Mouse (Mus musculus): ENCODE results near the gene Ssc4d.

The Ssc4d gene

DNA sequence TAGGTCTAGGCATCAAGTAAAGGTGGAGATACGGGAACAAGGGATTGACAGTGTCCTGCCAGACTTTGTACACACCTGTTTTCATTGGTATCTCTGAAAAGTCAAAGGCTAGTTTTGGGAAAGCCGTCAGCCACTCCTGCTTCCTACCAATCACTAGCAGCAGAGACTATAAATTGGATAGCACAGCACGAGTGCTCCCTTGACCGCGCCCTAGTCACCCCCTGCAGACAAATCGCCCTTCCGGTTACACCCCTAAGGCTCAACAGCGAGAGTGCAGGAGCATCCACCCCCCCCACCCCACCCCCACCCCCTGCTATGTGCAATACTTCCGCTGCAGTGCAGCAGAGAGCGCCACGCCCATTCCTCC is 12.2 kb downstream of the Ssc4d start:
- CTCF ChIA-PET = interaction anchor here (0.5 to 2.1 kb wide), 42 partner anchors 10 to 332 kb away, joined by 3 to 32 read pairs (median 4); partner anchors contain the start of genes Ywhag (in 2 of the 4), Dtx2 (in 1 of the 4) and Zp3 (in 1 of the 4)
- POLR2A ChIA-PET = interaction anchor here (0.5 to 12.6 kb wide), 142 partner anchors 10 to 1730 kb away, joined by 3 to 295 read pairs (median 5); partner anchors contain the start of genes Ywhag (in 4 of the 4), Dtx2 (in 3 of the 4), Hspb1 (in 3 of the 4) and Mdh2 (in 3 of the 4)

DNA sequence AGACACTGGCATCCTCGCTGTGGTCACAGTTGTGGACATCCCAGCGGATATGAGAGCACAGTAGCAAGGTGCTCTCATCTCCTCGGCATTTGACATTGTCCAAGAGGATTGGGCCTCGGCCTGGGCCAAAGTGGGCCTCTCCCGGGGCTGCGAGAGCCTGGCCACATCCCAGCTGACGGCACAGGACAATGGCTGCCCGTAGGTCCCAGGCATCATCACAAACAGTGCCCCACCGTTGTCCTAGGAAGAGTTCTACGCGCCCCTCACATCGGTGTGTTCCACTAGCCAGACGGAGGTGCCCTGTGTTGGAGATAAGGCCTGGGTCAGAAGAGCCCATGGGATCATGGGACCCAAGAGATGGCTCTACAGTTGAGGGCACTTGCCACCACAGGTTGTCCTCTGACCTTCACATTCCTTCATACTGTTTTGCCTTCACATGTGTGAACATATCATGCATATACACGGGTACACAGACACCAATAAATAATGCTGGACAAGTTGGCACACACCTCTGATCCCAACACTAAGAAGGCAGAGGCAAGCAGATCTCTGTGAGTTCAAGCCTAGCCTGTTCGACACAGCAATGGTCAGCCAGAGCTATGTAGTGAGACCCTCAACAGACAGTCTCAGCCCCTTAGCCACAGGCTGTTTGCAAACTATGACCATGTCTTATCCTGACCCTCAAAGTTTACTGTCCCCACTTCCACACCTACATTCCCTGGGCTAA is 13.3 kb downstream of the Ssc4d start:
- POLR2A ChIA-PET = interaction anchor here in 3 of 4 experiments (0.6 to 12.6 kb wide), 12 partner anchors 9 to 72 kb away, joined by 3 to 295 read pairs (median 46); partner anchors contain the start of gene Ywhag (in 2 of the 3)
- CTCF ChIA-PET = no interaction called here

DNA sequence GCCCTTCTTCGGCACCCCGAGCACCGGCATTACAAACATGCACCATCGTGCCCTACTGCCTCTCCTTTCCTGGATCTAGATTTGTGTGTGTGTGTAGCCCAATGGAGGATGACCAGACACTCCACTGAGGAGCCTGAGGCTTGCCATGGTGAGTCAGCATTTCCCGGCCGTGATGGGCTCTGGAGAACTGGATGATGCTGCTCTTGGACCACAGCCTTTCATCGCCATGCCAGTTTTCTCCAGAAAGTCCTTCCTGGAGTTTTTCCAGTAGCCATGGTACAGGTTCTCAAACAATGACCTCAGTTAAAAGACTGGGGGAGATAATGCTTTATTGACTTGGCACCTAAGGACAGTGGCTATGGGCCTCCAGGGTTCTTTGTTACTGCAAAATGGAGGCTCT is 14.4 kb downstream of the Ssc4d start:
- CTCF ChIA-PET = interaction anchor here in 1 of 4 experiments (1.3 kb wide), 1 partner anchor 59 kb away, joined by 3 read pairs; no protein-coding TSS in a partner anchor
- POLR2A ChIA-PET = interaction anchor here in 3 of 4 experiments (0.6 to 12.6 kb wide), 11 partner anchors 14 to 68 kb away, joined by 3 to 295 read pairs (median 72); partner anchors contain the start of gene Ywhag (in 3 of the 3)

DNA sequence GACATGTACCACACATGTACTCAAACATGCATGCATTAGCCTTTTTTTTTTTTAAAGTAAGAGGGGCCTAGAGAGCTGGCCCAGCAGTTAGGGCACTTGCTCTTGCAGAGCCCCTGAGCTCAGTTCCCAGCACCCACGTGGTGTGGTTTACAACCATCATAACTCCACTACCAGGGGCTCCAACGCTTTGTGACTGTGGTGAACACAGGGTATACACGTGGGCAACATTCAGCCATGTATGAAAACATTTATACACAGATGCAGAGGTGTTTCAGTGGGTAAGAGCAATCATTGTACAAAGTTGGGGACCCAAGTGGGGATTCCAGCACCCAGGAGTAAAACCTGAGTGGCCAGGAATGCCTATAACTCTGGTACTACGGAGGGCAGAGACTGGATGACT is 16.0 kb downstream of the Ssc4d start:
- POLR2A ChIA-PET = interaction anchor here (0.6 to 12.6 kb wide), 47 partner anchors 8 to 993 kb away, joined by 3 to 295 read pairs (median 10); partner anchors contain the start of genes Ywhag (in 3 of the 4), Hspb1 (in 2 of the 4), Mdh2 (in 2 of the 4) and Styxl1 (in 2 of the 4)
- CTCF ChIA-PET = interaction anchor here in 2 of 4 experiments (0.6 to 3.0 kb wide), 4 partner anchors 17 to 103 kb away, joined by 3 to 13 read pairs (median 7); partner anchors contain the start of gene Ywhag (in 1 of the 2)

DNA sequence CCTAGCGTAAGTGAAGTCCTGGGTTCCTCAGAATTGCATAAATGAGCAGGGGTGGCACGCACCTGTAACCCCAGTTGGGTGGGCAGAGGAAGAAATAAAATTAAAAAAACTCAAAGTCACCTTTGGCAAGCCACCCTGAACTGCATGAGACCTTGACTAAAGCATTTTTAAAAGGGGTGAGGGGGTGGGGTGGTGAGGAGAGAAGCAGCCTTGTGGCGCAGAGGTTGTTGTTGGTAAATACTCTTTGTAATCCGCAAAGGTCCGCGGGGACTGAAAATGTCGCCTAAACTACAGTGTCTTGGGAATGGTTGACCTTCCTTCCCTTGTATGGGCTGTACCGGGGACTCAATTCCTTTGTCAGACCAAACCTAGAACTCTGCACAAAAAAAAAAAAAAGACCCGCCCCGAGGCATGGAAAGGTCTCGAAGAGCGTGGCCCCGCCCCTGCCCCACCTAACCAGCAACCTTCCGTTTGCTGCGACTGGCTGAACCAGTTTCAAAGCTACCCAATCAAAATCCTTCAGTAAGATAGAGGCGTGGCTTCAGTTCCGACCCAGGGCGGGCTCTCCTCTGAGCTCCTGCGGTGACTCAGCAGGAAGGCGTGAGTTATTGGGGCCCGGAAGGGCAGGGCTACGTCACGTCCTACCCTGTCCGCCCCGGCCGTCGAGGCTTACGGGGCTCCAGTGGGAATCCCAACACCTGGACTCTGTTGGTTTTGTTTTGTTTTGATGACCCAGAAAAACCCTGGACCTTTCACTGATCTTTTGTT is 16.9 kb downstream of the Ssc4d start:
- CTCF ChIA-PET = interaction anchor here (0.5 to 3.0 kb wide), 29 partner anchors 10 to 1784 kb away, joined by 3 to 13 read pairs (median 4); partner anchors contain the start of gene Ywhag (in 1 of the 4)
- POLR2A ChIA-PET = interaction anchor here (0.5 to 12.6 kb wide), 124 partner anchors 7 to 1819 kb away, joined by 3 to 295 read pairs (median 5); partner anchors contain the start of genes Ywhag (in 4 of the 4), Dtx2 (in 3 of the 4), Mdh2 (in 3 of the 4) and Styxl1 (in 3 of the 4)

DNA sequence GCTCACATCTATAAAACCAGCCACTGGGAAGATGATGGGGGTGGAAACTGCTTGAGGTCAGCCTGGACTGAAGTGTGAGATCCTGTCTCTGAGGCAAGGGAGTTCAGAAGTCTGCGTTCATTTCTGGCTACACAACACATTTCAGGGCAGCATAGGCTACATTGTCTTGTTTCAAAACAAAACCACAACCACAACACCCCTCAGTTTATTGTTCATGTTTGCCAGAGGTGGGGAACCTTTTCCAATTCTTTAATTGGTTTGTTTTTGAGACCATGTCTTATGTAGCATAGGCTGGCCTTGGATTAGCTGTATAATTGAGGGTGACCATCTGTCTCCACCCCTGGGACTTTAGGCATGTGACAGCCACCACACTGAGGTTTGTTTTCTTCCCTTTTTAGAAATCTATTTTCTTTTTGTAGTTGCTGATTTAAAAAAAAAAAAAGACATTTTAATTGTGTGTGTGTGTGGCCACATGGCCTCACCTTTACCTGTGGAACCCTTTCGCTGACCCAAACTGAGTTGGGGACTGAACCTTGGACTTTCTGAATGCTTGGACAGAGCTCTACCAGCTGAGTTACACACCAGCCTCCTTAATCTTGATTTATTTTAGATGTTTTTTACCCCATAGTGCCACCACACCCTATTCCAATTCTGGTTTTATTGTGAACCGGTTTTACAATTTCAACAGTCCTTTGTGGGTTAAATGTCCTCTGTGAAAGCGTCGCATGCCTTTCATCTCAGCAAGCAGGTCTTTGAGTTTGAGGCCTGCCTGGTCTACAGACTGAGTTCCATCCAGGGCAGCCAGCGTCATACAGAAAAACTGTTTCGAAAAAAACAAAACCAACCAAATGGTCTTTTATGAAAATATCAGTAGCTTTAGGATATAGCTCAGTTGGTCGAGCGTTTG is 17.8 kb downstream of the Ssc4d start:
- CTCF ChIA-PET = interaction anchor here (0.6 to 3.0 kb wide), 12 partner anchors 9 to 295 kb away, joined by 3 to 13 read pairs (median 4); partner anchors contain the start of gene Ywhag (in 2 of the 4)
- POLR2A ChIA-PET = interaction anchor here (0.6 to 12.6 kb wide), 59 partner anchors 7 to 1538 kb away, joined by 3 to 295 read pairs (median 9); partner anchors contain the start of genes Ywhag (in 4 of the 4), Dtx2 (in 2 of the 4), Hspb1 (in 2 of the 4) and Mdh2 (in 2 of the 4)

DNA sequence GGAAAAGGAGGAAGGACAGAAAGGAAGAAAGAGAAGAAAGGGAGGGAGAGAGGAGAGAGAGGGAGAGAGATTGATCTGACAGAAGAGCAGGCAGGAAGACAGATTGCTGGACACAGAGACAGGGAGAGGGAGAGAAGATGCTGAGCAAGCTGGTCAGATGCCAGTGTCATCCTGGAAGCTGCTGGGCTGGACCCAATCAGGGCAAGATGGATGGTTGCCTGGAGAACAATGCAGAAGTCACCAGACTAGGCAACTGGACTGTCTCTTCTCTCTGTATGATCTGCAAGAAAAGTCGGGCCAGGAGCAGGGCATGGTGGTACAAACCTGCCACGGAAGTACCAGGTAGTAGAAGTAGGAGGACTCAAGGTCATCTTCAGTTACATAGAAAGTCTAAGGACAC is 21.5 kb downstream of the Ssc4d start:
- ChIA-PET CTCF (interaction anchor here in 2 of 4 experiments (0.7 to 1.1 kb wide), 3 partner anchors 51 to 587 kb away, joined by 3 to 4 read pairs (median 3); no protein-coding TSS in a partner anchor), POLR2A (interaction anchor here (0.6 to 16.9 kb wide), 18 partner anchors 6 to 642 kb away, joined by 3 to 295 read pairs (median 6); partner anchors contain the start of genes Ywhag (in 3 of the 4) and Zp3 (in 1 of the 4))

DNA sequence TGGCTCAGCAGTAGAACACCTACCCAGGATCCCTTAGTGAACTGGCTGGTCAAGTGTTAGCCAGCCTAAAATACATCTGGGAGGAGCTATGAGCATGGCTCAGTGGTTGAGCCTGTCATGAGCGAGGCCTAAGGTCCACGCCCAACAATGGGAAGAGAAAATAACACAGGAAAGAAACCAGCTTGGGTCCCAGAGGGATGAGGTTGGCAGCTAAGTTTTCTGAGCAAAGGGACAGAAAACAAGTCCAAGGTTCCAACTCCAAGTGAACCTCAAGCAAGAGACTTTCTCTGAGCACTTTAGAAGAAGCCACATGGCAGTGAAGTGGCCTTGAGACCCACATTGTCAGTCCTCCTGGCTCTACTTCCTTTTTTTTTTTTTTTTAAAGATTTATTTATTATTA is 22.7 kb downstream of the Ssc4d start:
- ChIA-PET CTCF (interaction anchor here (0.6 to 1.2 kb wide), 7 partner anchors 11 to 469 kb away, joined by 3 to 11 read pairs (median 3); partner anchors contain the start of gene Zp3 (in 1 of the 4)), POLR2A (interaction anchor here (0.6 to 16.9 kb wide), 34 partner anchors 8 to 1406 kb away, joined by 3 to 295 read pairs (median 4); partner anchors contain the start of genes Ywhag (in 4 of the 4), Abhd11 (in 1 of the 4) and Zp3 (in 1 of the 4))

DNA sequence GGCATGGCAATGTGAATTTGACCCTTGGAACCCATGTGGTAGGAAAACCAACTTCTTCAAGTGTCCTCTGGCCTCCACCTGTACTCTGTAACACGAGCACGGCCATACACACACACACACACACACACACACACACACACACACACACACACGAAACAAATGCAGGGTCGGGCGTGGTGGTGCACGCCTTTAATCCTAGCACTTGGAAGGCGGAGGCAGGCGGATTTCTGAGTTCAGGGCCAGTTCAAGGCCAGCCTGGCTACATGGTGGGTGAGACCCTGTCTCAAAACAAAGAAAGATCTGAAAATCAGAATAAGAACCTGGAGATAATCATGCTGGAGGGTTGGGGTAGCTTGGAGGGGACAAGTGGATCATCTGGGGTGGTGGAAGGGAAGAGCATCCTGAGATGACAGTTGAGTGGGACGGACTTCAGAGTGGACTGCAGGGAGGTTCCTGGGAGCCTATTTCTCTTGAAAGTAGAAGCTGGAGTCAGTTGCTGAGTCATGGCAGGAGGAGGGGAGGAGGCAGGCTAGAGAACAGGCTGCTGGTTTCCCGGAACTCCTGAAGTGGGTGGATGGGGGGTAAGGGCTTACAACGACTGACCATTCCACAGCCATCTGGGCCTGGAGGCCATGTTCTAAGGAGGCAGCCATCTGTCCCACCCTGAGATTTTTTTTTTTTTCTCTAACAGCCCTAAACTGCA is 23.5 kb downstream of the Ssc4d start:
- ChIA-PET POLR2A (interaction anchor here (0.6 to 16.9 kb wide), 26 partner anchors 8 to 1407 kb away, joined by 3 to 295 read pairs (median 6); partner anchors contain the start of gene Ywhag (in 4 of the 4)), CTCF (interaction anchor here in 3 of 4 experiments (0.7 to 1.2 kb wide), 3 partner anchors 12 to 50 kb away, joined by 3 to 8 read pairs (median 3); no protein-coding TSS in a partner anchor)

DNA sequence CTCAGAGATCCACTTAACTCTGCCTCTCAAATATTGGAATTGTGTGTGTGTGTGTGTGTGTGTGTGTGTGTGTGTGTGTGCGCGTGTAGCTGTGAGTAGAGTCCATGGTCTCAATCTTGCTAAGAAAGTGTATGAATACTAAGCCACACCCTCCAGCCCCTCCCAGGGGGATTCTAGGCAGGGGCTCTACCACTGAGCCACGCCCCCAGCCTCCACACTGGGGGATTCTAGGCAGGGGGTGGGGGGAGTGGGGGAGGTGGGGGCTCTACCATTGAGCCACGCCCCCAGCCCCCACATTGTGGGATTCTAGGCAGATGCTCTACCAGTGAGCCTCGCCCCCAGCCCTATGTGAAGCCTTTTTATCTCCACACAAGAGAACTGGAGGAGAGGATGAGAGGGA is 27.7 kb downstream of the Ssc4d start:
- ChIA-PET CTCF (interaction anchor here in 2 of 4 experiments (0.5 to 1.5 kb wide), 5 partner anchors 9 to 554 kb away, joined by 4 to 6 read pairs (median 4); no protein-coding TSS in a partner anchor), POLR2A (interaction anchor here (0.5 to 16.9 kb wide), 27 partner anchors 10 to 1399 kb away, joined by 3 to 295 read pairs (median 6); partner anchors contain the start of gene Ywhag (in 3 of the 4))

DNA sequence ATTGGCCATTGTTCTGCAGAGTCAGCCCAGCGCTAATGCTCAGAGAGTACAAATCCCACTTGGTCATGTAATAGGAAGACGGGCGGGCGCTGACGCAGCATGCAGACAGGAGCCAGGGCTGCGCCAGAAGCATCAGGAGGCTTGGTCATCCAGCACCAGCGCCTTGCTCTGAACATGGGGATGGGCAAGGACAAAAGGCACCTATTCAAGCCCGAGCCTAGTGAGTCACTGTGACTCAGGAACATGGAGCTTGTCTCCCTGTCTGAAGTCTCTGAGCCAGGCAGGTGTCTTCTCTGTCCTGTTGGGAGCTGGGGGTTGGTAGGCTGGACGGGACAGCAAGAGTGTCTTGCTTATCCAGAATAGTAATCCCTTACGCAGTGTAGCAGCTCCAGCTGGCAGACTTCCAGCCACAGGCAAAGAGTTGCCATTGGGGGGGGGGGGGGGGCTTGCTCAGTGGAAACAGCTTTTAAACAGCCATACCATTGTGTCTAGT is 28.4 kb downstream of the Ssc4d start:
- POLR2A ChIA-PET = interaction anchor here (0.5 to 16.9 kb wide), 33 partner anchors 10 to 1399 kb away, joined by 3 to 295 read pairs (median 6); partner anchors contain the start of gene Ywhag (in 4 of the 4)
- CTCF ChIA-PET = interaction anchor here in 2 of 4 experiments (0.5 to 1.5 kb wide), 4 partner anchors 12 to 555 kb away, joined by 4 to 6 read pairs (median 4); no protein-coding TSS in a partner anchor

DNA sequence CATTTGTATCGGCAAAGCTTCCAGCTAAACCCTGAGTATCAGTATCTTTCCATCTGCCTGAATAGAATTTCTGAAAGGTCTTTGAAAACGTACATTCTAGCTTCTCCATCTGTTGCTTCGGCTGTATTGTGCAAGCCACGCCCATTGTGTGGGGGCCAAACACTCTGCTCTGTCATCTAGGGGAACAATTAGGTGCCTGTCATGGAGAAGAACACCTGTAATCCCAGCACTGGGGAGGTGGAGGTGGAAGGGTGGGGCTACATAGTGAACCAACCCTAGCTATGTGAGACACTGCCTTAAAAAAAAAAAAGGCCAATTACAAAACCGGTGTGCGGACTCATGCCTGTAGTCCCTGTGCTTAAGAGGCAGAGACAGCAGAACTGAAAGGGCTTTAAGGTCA is 31.6 kb downstream of the Ssc4d start:
- POLR2A ChIA-PET = interaction anchor here in 3 of 4 experiments (0.6 to 16.9 kb wide), 17 partner anchors 8 to 74 kb away, joined by 3 to 295 read pairs (median 8); partner anchors contain the start of genes Ywhag (in 3 of the 3) and Hspb1 (in 1 of the 3)
- CTCF ChIA-PET = interaction anchor here in 3 of 4 experiments (0.6 to 1.2 kb wide), 7 partner anchors 15 to 787 kb away, joined by 3 to 6 read pairs (median 4); no protein-coding TSS in a partner anchor

DNA sequence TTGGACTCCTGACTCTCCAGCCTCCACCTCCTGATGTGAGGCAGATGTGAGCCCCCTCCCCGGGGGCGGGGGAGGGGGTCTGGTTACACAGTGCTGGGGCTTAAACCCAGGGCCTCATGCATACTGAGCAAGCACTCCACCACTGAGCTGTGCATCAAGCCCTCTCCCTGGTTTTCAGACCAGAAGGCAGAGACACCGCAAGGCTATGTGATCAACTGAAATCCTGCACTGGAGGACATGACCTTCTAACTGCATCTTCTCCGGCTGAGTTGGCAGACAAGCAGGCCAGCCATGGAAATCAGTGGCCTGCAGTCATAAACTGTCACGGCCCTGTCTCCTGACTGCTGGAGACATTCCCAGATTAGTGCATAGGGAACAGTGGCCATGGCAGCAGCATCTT is 33.7 kb downstream of the Ssc4d start:
- ChIA-PET POLR2A (interaction anchor here (0.5 to 16.9 kb wide), 13 partner anchors 10 to 211 kb away, joined by 3 to 295 read pairs (median 7); no protein-coding TSS in a partner anchor), CTCF (interaction anchor here in 1 of 4 experiments (0.6 to 1.2 kb wide), 2 partner anchors 17 to 147 kb away, joined by 3 read pairs; no protein-coding TSS in a partner anchor)

DNA sequence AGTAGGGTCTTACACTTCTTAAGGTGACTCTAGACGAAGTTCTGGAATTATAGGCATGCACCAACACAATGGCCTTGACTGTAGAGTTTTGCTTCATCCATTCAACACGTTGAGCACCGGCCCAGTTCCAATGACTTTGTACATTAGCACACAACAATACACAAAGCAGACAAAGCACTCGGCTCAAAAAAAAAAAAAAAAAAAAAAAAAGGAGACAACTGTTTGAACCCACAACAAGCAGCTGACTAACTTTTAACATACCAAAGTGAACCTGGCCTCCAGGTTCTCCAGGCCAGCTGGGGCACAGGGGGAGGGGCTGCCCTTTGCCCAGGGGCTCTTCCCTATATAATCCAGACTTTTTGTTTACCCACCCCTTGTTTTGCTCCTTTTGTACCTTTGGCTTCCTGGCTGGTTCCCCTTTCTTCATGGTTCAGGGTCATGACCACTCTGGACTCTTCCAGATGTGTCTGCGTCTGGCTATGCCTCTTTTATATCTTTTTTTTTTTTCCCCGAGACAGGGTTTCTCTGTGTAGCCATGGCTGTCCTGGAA is 38.6 kb downstream of the Ssc4d start:
- CTCF ChIA-PET = interaction anchor here (0.5 to 1.7 kb wide), 15 partner anchors 8 to 1224 kb away, joined by 3 to 10 read pairs (median 3); partner anchors contain the start of gene Abhd11 (in 1 of the 4)
- POLR2A ChIA-PET = interaction anchor here (0.6 to 3.3 kb wide), 67 partner anchors 8 to 1397 kb away, joined by 3 to 221 read pairs (median 6); partner anchors contain the start of genes Hspb1 (in 3 of the 4) and Dtx2 (in 1 of the 4)

DNA sequence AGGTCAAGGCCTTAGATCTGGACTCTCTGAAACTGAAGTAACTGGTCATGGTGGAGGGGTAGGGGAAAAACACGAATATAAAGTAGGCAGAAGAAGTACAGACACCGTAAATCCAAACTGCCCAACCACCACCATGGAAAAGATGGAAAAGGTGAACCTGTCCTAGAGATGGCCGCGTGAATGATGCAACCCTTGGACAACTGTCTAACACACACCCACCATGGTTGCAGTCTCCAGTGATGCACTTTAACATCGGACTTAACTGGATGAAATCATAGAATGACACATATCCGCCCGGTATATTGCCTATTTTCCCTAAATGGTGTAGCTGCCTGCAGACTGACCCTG is 39.2 kb downstream of the Ssc4d start:
- ChIA-PET CTCF (interaction anchor here (0.5 to 1.7 kb wide), 23 partner anchors 14 to 787 kb away, joined by 3 to 19 read pairs (median 5); partner anchors contain the start of gene Sh2b2 (in 1 of the 4)), POLR2A (interaction anchor here (0.6 to 3.3 kb wide), 103 partner anchors 7 to 1852 kb away, joined by 3 to 221 read pairs (median 7); partner anchors contain the start of genes Hspb1 (in 3 of the 4), Dtx2 (in 2 of the 4), Cldn4 (in 1 of the 4) and Mdh2 (in 1 of the 4))
